Mouse (Mus musculus) midbrain, embryonic 14.5 days (tissue): Measurements from ENCODE around the gene Heyl. TPM values are rescaled to one million over a fixed set of nuclear protein-coding genes. Genes with fewer than 3 reads are reported as not detected.
"Not testable (repeated sequence)": the region's sequence is repeated elsewhere in the genome, so short reads cannot be mapped to it uniquely, and the experiment has no call there.

Experiments used
- ATAC-seq: fragments of 200-750 bp; cut with Nextera tagmentation; 2 replicates; pipeline ENCODE4 v1.8.0; 2017; ENCODE audit warnings: moderate number of reproducible peaks, moderate library complexity; ENCODE audit not compliant: low FRiP score, low TSS enrichment
- DNase-seq: peaks from one replicate; pipeline ENCODE4 v3.0.0-alpha.2; 2015
- H3K27ac ChIP-seq: fragments of 300-500 bp; sonication (generic); replicated peaks from 2 replicates; pipeline ENCODE4 v1.5.1; 2014; ENCODE audit warnings: mild to moderate bottlenecking, low read depth, low read length, moderate library complexity
- H3K27me3 ChIP-seq: fragments of 300-500 bp; sonication (generic); 2 replicates; pipeline ENCODE4 v1.6.1; 2014; ENCODE audit warnings: low read length, control low read depth, mixed read lengths; ENCODE audit not compliant: control insufficient read depth, insufficient read depth
- H3K36me3 ChIP-seq: fragments of 300-500 bp; sonication (generic); 2 replicates; pipeline ENCODE4 v1.6.1; 2014; ENCODE audit warnings: low read length, control low read depth; ENCODE audit not compliant: control insufficient read depth, insufficient read depth
- H3K4me1 ChIP-seq: fragments of 300-500 bp; sonication (generic); 2 replicates; pipeline ENCODE4 v1.6.1; 2014; ENCODE audit warnings: mild to moderate bottlenecking, antibody characterized with exemption, low read length, control low read depth; ENCODE audit not compliant: control insufficient read depth, insufficient read depth
- H3K4me2 ChIP-seq: fragments of 300-500 bp; sonication (generic); 2 replicates; pipeline ENCODE4 v1.6.1; 2014; ENCODE audit warnings: mild to moderate bottlenecking, low read length, moderate library complexity
- H3K4me3 ChIP-seq: fragments of 300-500 bp; sonication (generic); replicated peaks from 2 replicates; pipeline ENCODE4 v1.5.1; 2014; ENCODE audit warnings: low read depth, low read length
- H3K9ac ChIP-seq: fragments of 300-500 bp; sonication (generic); replicated peaks from 2 replicates; pipeline ENCODE4 v1.6.1; 2014; ENCODE audit warnings: mild to moderate bottlenecking, low read length, moderate library complexity
- H3K9me3 ChIP-seq: fragments of 300-500 bp; sonication (generic); 2 replicates; pipeline ENCODE4 v1.6.1; 2016; ENCODE audit warnings: low read length, control low read depth, mixed read lengths; ENCODE audit not compliant: control insufficient read depth
- WGBS: fragments of 180-500 bp; shearing (Covaris S2); extraction: QIAGEN DNeasy Blood & Tissue Kit; methylation state at CpG from one replicate; pipeline ENCODE4 v1.1.7; 2014; 5-methylcytosine and 5-hydroxymethylcytosine counted together
- polyA plus RNA-seq: library from polyadenylated mRNA; unstranded; fragments of >200 nt; fragmentation: Nextera tagmentation; extraction: Ambion mirVana; gene quantifications from 2 replicates; pipeline ENCODE4 v1.2.1, GENCODE M21; 2014

The Heyl gene
- polyA plus RNA-seq, 1 experiment from 2014 or later, result 7.3 TPM

DNA sequence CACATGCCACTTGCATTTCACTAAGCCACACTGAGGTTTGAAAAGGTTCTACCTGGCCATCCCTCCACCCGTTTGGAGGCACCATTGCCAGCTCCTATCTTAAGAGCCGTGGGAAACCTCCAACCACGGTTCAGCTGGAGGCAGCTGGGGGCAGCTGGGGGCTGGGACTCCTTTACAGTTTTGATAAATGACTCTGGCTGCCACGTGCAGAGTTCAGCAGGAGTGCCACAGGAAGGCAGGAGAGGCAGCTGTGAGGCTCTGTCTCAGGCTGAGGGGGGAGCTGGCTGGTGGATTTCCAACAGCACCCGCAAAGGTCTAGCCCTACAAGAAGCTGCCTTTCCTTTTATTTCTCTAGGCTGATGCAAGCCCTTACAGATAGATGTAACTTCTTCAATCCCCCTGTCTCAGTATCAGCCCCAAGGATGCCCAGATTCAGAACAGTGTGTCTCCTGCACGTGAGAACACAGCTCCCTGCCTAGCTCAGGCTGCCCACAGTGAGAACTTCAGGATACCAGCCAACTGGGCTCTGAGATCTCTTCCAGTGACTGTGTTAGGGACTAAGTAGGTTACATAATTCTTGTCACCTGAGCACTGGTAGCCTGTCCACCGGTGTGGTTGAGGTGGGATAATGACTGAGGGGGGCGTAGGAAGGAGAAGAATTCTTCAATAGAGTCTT, 26.9 kb downstream of the Heyl start:
- ATAC-seq (no peak), DNase-seq (no peak)
- H3K9me3 ChIP-seq, result no peaks in the 10 kb centered on the region
- WGBS, result 59% methylated on average over 8 of the region's 8 CpGs
- no peaks in the 10 kb centered on the region for H3K36me3 ChIP-seq
- no peak overlapping the region for H3K4me2 ChIP-seq
- no peak overlapping the region for H3K4me3 ChIP-seq
- no peaks in the 10 kb centered on the region for H3K27me3 ChIP-seq
- no peak overlapping the region for H3K27ac ChIP-seq
- H3K9ac ChIP-seq, result no peak overlapping the region
- H3K4me1 ChIP-seq, result no peaks in the 10 kb centered on the region

DNA sequence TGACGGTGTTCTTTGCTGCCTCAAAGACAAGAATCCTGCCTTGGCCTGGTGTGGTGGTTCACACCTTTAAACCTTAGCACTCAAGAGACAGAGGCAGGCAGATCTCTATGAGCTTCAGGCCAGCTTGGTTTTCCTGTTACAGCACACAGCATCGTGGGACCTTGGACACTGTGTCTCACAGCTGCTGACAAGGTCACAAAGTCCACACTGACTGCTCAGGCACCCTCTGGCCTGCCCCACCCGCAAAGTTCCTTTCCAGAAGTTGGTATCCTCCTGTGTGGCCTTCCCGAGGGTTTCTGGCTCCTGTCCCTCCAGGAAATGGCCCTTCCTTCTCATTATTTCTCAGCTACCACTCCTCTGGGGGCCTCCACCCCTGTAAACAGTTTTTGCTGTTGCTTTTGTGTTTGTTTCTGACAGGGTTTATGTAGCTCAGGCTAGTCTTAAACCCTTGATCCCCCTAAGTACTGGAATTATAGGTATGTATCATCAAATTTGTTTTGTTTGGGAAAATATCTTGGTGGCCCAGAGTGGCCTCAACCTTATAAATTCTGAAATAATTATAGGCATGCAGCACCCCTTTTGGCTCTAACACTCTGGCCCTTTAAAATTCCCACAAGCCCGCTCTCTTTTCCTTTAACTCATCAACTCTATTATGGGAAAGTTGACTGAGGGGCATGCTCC, 28.5 kb downstream of the Heyl start, which contains the start of gene Pabpc4:
Gene Pabpc4 (plus strand): TSS at position 631 of the 681 bp plus-strand sequence.
- Histone ChIP-seq H3K4me3 (no peak within 1 kb of the TSS), H3K4me1 (no peaks in the 10 kb centered on the region), H3K27me3 (no peaks in the 10 kb centered on the region), H3K27ac (no peak within 1 kb of the TSS), H3K4me2 (no peak within 1 kb of the TSS), H3K9ac (no peak within 1 kb of the TSS), H3K9me3 (no peaks in the 10 kb centered on the region), H3K36me3 (no peaks in the 10 kb centered on the region)
- DNase-seq (no peak), ATAC-seq (no peak)
- 83% methylated on average over 5 of the region's 5 CpGs for WGBS

DNA sequence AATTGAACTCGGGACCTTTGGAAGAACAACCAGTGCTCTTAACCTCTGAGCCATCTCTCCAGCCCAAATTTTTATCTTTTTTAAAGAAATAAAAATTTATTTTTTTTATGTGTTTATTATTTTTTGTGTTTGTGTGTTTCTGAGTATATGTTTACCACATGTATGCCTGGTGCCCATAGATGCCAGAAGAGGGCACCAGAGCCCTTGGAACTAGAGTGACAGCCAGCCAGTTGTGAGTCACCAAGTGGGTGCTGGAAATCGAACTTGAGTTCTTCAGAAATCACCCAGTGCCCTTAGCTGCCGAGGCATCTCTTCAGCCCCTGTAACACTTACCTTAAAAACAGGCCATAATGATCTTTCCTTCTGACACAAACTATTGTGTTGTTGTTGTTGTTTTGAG, 37.7 kb downstream of the Heyl start:
- Histone ChIP-seq H3K9ac (no peak overlapping the region), H3K4me1 (no peaks in the 10 kb centered on the region), H3K4me3 (no peak overlapping the region), H3K27me3 (no peaks in the 10 kb centered on the region), H3K4me2 (no peak overlapping the region), H3K27ac (no peak overlapping the region), H3K36me3 (no peaks in the 10 kb centered on the region), H3K9me3 (no peaks in the 10 kb centered on the region)
- WGBS, result 90% methylated on average over 3 of the region's 3 CpGs
- DNase-seq, result no peak
- no peak for ATAC-seq

DNA sequence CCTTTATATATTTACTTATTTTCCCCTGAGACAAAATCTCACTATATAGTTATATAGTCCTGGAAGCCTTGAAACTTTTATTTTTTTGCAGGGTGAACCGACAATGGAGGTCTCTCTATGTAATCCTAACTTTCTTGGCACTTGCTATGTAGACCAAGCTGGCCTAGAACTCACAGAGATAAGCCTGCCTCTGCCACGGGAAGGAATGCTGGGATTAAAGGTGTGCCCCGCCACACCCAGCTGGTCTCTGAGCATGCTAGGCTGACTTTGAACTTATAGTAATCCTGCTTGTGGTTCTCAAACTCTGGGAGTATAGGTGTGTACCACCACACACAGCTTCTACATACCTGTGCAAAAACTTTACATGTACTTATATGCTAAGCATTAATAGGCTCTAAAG, 46.8 kb downstream of the Heyl start:
- Histone ChIP-seq H3K4me1 (peaks cover 15% of the 10 kb centered on the region), H3K9me3 (no peaks in the 10 kb centered on the region), H3K9ac (no peak overlapping the region), H3K4me3 (no peak overlapping the region), H3K27me3 (no peaks in the 10 kb centered on the region), H3K27ac (no peak overlapping the region), H3K4me2 (no peak overlapping the region), H3K36me3 (no peaks in the 10 kb centered on the region)
- ATAC-seq (no peak), DNase-seq (no peak)
- WGBS, result 80% methylated on average over 3 of the region's 3 CpGs

DNA sequence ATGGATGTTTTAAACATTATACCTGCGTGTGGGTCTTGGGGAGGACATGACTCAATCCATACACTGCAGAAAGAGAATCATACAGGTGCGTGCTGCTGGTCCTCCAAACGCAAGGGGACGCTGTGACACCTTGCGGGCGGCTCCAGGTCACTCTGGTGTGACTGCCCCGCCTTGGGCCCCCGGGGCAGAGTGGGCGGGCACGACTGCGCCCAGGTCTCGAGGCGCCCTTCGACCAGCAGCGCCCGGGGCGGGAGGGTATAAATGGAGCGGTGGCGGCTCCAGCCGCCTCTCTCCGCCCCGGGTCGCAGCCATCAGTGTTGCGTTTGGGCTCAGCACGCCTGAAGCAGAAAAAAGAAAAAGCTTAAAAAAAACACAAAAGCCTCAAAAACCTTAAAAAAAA, 49.1 kb downstream of the Heyl start:
- ATAC-seq (peak; percentile 91), DNase-seq (peak; percentile 92)
- peak overlapping the region; percentile 93 for H3K4me2 ChIP-seq
- peaks cover 22% of the 10 kb centered on the region for H3K4me1 ChIP-seq
- H3K27me3 ChIP-seq, result no peaks in the 10 kb centered on the region
- peaks cover 12% of the 10 kb centered on the region for H3K36me3 ChIP-seq
- peak overlapping the region; percentile 14; the same call in 1 of the 2 replicates for H3K27ac ChIP-seq
- no peaks in the 10 kb centered on the region for H3K9me3 ChIP-seq
- H3K9ac ChIP-seq, result peak overlapping the region; percentile 41; the same call in 1 of the 2 replicates
- WGBS, result under 1% methylated on average over 25 of the region's 25 CpGs
- peak overlapping the region; percentile 51 for H3K4me3 ChIP-seq

DNA sequence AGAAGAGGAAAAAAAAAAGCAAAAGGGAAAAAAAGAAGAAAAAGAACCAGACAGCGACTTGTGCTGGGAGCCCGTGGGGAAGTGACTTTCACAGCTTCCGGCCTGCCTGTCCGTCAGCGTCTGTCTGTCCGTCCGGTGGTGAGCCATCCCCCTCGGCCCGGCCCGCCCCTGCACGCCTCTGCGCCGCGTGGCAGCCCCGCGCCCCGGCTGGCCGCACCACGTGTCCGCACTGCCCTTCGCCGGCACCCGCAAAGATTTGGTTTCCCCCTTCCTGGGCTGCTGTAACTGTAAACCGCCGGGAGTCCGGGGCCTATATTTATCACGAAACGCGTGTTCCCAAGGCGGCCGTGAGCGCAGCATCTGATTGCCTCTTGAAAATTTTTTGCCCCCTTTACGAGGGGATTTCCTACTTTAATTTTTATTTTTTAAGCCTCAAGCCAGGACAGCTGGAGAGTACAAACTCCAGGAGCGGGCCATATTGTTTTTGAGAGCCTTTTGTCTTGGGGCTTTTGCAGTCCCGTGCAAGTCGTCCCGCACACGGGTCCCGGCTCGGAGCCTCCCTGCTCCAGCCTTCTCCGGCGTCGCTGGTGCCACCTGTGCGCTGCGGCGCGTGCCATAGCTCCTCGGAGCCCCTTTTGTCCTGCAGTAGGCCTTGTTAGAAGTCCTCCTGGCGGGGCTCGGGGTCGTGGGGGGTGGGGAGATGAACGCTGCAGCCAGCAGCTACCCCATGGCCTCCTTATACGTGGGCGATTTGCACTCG, 49.7 kb downstream of the Heyl start:
- peak overlapping the region; percentile 60; the same call in 1 of the 2 replicates for H3K9ac ChIP-seq
- H3K27ac ChIP-seq, H3K27me3 ChIP-seq, H3K9me3 ChIP-seq: not testable (repeated sequence)
- peaks cover 17% of the 10 kb centered on the region for H3K36me3 ChIP-seq
- H3K4me3 ChIP-seq, result peak overlapping the region; percentile 51
- DNase-seq (peak; percentile 52), ATAC-seq (peak; percentile 79)
- under 1% methylated on average over 39 of the region's 55 CpGs for WGBS
- H3K4me2 ChIP-seq, result peak overlapping the region; percentile 93
- H3K4me1 ChIP-seq, result peaks cover 22% of the 10 kb centered on the region

DNA sequence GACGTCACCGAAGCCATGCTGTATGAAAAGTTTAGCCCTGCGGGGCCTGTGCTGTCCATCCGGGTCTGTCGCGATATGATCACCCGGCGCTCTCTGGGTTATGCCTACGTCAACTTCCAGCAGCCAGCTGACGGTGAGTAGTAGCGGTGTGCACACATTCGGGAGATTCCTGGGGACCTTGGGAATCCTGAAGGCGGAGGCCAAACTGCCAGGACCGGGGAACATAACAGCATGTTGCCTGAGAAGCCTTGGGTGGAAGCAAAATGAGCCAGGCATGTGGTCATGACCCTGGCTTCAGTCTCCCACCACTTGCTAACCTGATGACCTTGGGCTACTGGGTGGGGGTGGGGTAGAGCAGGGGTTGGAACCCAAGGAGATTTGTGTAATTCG, 50.3 kb downstream of the Heyl start:
- WGBS, result 2% methylated on average over 12 of the region's 15 CpGs
- not testable (repeated sequence) for ATAC-seq
- peak; percentile 25 for DNase-seq

DNA sequence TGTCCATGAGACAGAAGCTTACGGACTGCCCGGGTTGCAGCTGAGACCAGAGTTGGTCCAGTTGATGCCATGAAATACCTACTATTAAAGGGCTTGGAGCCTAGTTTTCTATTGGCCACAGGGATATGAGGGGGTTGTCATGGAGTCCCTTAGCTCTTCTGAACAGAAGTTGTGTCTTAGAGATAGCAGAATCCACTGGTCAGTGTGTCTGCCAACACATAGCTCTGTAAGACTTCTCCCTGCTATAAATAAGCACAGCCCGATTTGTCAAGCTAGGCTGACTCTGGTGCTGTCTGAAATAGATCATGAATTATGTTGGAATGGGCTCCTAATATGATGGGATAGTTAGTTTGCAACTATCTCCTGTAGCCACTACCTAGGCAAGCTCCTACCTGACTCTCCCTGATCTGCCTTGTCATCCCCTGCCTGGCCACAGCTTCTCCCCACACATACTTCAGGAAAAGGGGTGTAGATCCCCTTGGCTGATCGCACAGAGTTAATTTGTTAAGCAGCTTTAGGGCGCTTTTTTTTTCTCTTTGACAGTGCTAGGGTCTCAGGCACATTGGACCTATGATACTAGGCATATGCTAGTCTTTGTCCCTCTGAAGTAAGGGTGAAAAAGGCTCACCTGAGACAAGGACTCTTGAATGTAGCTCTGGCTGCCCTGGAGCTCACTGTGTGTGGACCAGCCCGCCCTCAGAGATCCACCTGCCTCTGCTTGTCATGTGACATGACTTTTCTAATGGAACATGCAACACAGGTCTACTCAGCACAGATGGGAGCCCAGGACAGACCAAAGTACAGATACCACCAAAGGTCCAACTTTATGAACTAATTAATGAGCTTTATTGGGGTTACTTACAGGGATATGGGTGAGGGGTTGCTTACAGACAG, 51.6 kb downstream of the Heyl start:
- no peaks in the 10 kb centered on the region for H3K9me3 ChIP-seq
- no peak overlapping the region for H3K27ac ChIP-seq
- H3K4me1 ChIP-seq, result peaks cover 22% of the 10 kb centered on the region
- H3K4me3 ChIP-seq, result peak overlapping the region; percentile 51
- no peak for DNase-seq
- WGBS, result 86% methylated on average over 6 of the region's 6 CpGs
- no peak for ATAC-seq
- H3K9ac ChIP-seq, result peak overlapping the region; percentile 60; the same call in 1 of the 2 replicates
- H3K27me3 ChIP-seq, result no peaks in the 10 kb centered on the region
- peaks cover 35% of the 10 kb centered on the region for H3K36me3 ChIP-seq
- peak overlapping the region; percentile 93 for H3K4me2 ChIP-seq

More for the DNA sequence above, 50.3 kb downstream of the Heyl start:
- Histone ChIP-seq H3K4me2 (peak overlapping the region; percentile 93), H3K4me3 (peak overlapping the region; percentile 51), H3K4me1 (peaks cover 22% of the 10 kb centered on the region), H3K9ac (peak overlapping the region; percentile 60), H3K36me3 (peaks cover 23% of the 10 kb centered on the region)
- H3K27me3 ChIP-seq, H3K9me3 ChIP-seq, H3K27ac ChIP-seq: not testable (repeated sequence)
